Mouse (Mus musculus): Measurements from ENCODE around the gene Ano1. TPM values are rescaled to one million over a fixed set of nuclear protein-coding genes. Genes with fewer than 3 reads are reported as not detected.

Ano1 gene
- polyA plus RNA-seq (2014; fragmentation: Illumina TruSeq; extraction: RNeasy Lipid Tissue Mini Kit (QIAGEN cat#74804); ENCODE audit: low read depth, low replicate concordance) = 80.2 TPM

GRCm38 (mm10) chr7:144751833-144752232, at the start of gene Ano1:
TSS of gene Ano1 (minus strand) at chr7:144751974.

GRCm38 (mm10) chr7:144582284-144582980, 169.3 kb downstream of the Ano1 start, which contains the start of gene Fadd:
TSS of gene Fadd (minus strand) at chr7:144582463.

GRCm38 (mm10) chr7:144553237-144554122, 198.3 kb downstream of the Ano1 start, which contains the start of gene Ppfia1:
TSS of gene Ppfia1 (minus strand) at chr7:144553729.

Other genes with a start within 250 kb of the Ano1 start
- gene Ppfia1, start 198.2 kb downstream of the Ano1 start, polyA plus RNA-seq (2014; fragmentation: Illumina TruSeq; extraction: RNeasy Lipid Tissue Mini Kit (QIAGEN cat#74804); ENCODE audit: low read depth, low replicate concordance) = 36.3 TPM
- 6.5 TPM for gene Fadd, start 169.5 kb downstream of the Ano1 start, polyA plus RNA-seq (2014; fragmentation: Illumina TruSeq; extraction: RNeasy Lipid Tissue Mini Kit (QIAGEN cat#74804); ENCODE audit: low read depth, low replicate concordance)
- not detected for gene Fgf3, start 86.1 kb upstream of the Ano1 start, polyA plus RNA-seq (2014; fragmentation: Illumina TruSeq; extraction: RNeasy Lipid Tissue Mini Kit (QIAGEN cat#74804); ENCODE audit: low read depth, low replicate concordance)
- not detected for gene Fgf4, start 95.4 kb upstream of the Ano1 start, polyA plus RNA-seq (2014; fragmentation: Illumina TruSeq; extraction: RNeasy Lipid Tissue Mini Kit (QIAGEN cat#74804); ENCODE audit: low read depth, low replicate concordance)
- gene Fgf15, start 144.6 kb upstream of the Ano1 start, polyA plus RNA-seq (2014; fragmentation: Illumina TruSeq; extraction: RNeasy Lipid Tissue Mini Kit (QIAGEN cat#74804); ENCODE audit: low read depth, low replicate concordance) = not detected
- 25.6 TPM for gene LTO1, start 163.1 kb upstream of the Ano1 start, polyA plus RNA-seq (2014; fragmentation: Illumina TruSeq; extraction: RNeasy Lipid Tissue Mini Kit (QIAGEN cat#74804); ENCODE audit: low read depth, low replicate concordance)
- gene Ccnd1, start 188.0 kb upstream of the Ano1 start, polyA plus RNA-seq (2014; fragmentation: Illumina TruSeq; extraction: RNeasy Lipid Tissue Mini Kit (QIAGEN cat#74804); ENCODE audit: low read depth, low replicate concordance) = 56.8 TPM